Mouse (Mus musculus) forebrain, embryonic 16.5 days (tissue): ENCODE results near the gene Coa3. TPM values are rescaled to one million over a fixed set of nuclear protein-coding genes. Genes with fewer than 3 reads are reported as not detected.

ENCODE experiments used
- ATAC-seq: fragments of 200-750 bp; cut with Nextera tagmentation; 2 replicates; pipeline ENCODE4 v1.8.0; 2017; ENCODE audit warnings: mild to moderate bottlenecking, moderate library complexity
- H3K27ac ChIP-seq: fragments of 300-500 bp; sonication (generic); 2 replicates; pipeline ENCODE4 v1.5.1; 2014; ENCODE audit warnings: low read length, control low read depth
- H3K27me3 ChIP-seq: fragments of 300-500 bp; sonication (generic); replicated peaks from 2 replicates; pipeline ENCODE4 v1.6.1; 2014; ENCODE audit warnings: low read length; ENCODE audit not compliant: control insufficient read depth, insufficient read depth
- H3K36me3 ChIP-seq: fragments of 300-500 bp; sonication (generic); 2 replicates; pipeline ENCODE4 v1.6.1; 2014; ENCODE audit not compliant: control insufficient read depth, insufficient read depth
- H3K4me1 ChIP-seq: fragments of 300-500 bp; sonication (generic); replicated peaks from 2 replicates; pipeline ENCODE4 v1.6.1; 2014; ENCODE audit warnings: low read length; ENCODE audit not compliant: control insufficient read depth, insufficient read depth
- H3K4me2 ChIP-seq: fragments of 300-500 bp; sonication (generic); 2 replicates; pipeline ENCODE4 v1.6.1; 2014; ENCODE audit warnings: mild to moderate bottlenecking, low read length, control low read depth
- H3K4me3 ChIP-seq: fragments of 300-500 bp; sonication (generic); replicated peaks from 2 replicates; pipeline ENCODE4 v1.5.1; 2014; ENCODE audit warnings: mild to moderate bottlenecking, low read length, control low read depth
- H3K9ac ChIP-seq: fragments of 300-500 bp; sonication (generic); replicated peaks from 2 replicates; pipeline ENCODE4 v1.6.1; 2014; ENCODE audit warnings: low read depth, low read length, control low read depth
- H3K9me3 ChIP-seq: fragments of 300-500 bp; sonication (generic); 2 replicates; pipeline ENCODE4 v1.6.1; 2016; ENCODE audit warnings: low read length; ENCODE audit not compliant: control insufficient read depth
- WGBS: fragments of 180-500 bp; shearing (Covaris S2); extraction: QIAGEN DNeasy Blood & Tissue Kit; methylation state at CpG from one replicate; pipeline ENCODE4 v1.1.7; 2014; 5-methylcytosine and 5-hydroxymethylcytosine counted together
- polyA plus RNA-seq: library from polyadenylated mRNA; unstranded; fragments of >200 nt; fragmentation: Nextera tagmentation; extraction: Ambion mirVana; gene quantifications from 2 replicates; pipeline ENCODE4 v1.2.1, GENCODE M21; 2015

Coa3 gene
- polyA plus RNA-seq, 1 experiment from 2014 or later: 197 TPM

- H3K36me3 ChIP-seq: peaks cover 24% of the 10 kb centered on the region
- H3K4me2 ChIP-seq: no peak overlapping the region
- no peaks in the 10 kb centered on the region for H3K27me3 ChIP-seq
- no peak overlapping the region for H3K9ac ChIP-seq
- no peaks in the 10 kb centered on the region for H3K4me1 ChIP-seq
- 95% methylated on average over 8 of the region's 8 CpGs for WGBS
- no peak overlapping the region for H3K4me3 ChIP-seq
- H3K9me3 ChIP-seq: no peaks in the 10 kb centered on the region
- ATAC-seq: no peak
- no peak overlapping the region for H3K27ac ChIP-seq
Observed at GRCm38 (mm10) chr11:101291231-101291630, 12.3 kb upstream of the Coa3 start.

- no peak overlapping the region for H3K9ac ChIP-seq
- no peaks in the 10 kb centered on the region for H3K9me3 ChIP-seq
- H3K4me2 ChIP-seq: no peak overlapping the region
- no peak for ATAC-seq
- H3K27ac ChIP-seq: no peak overlapping the region
- no peaks in the 10 kb centered on the region for H3K27me3 ChIP-seq
- no peak overlapping the region for H3K4me3 ChIP-seq
- H3K4me1 ChIP-seq: no peaks in the 10 kb centered on the region
- H3K36me3 ChIP-seq: peaks cover 21% of the 10 kb centered on the region
- WGBS: 88% methylated on average over 9 of the region's 9 CpGs
Observed at GRCm38 (mm10) chr11:101287306-101287705, 8.4 kb upstream of the Coa3 start.

GRCm38 (mm10) chr11:101283805-101284204 is 4.9 kb upstream of the Coa3 start:
- ATAC-seq: no peak
- no peaks in the 10 kb centered on the region for H3K27me3 ChIP-seq
- H3K27ac ChIP-seq: no peak overlapping the region
- no peaks in the 10 kb centered on the region for H3K9me3 ChIP-seq
- no peak overlapping the region for H3K9ac ChIP-seq
- no peak overlapping the region for H3K4me2 ChIP-seq
- WGBS: 69% methylated on average over 4 of the region's 4 CpGs
- H3K36me3 ChIP-seq: peaks cover 9% of the 10 kb centered on the region
- H3K4me1 ChIP-seq: peaks cover 5% of the 10 kb centered on the region; the same call in 1 of the 2 replicates
- H3K4me3 ChIP-seq: no peak overlapping the region

- no peak for ATAC-seq
- H3K9ac ChIP-seq: no peak overlapping the region
Observed at GRCm38 (mm10) chr11:101282896-101283295, 4.0 kb upstream of the Coa3 start.

GRCm38 (mm10) chr11:101280837-101281236 is 1.9 kb upstream of the Coa3 start:
- peaks cover 24% of the 10 kb centered on the region for H3K4me1 ChIP-seq
- no peak overlapping the region for H3K27ac ChIP-seq
- no peak for ATAC-seq
- no peak overlapping the region for H3K4me3 ChIP-seq
- H3K9ac ChIP-seq: no peak overlapping the region
- no peaks in the 10 kb centered on the region for H3K36me3 ChIP-seq
- H3K4me2 ChIP-seq: no peak overlapping the region
- H3K27me3 ChIP-seq: no peaks in the 10 kb centered on the region
- H3K9me3 ChIP-seq: no peaks in the 10 kb centered on the region
- 60% methylated on average over 7 of the region's 7 CpGs for WGBS

More at GRCm38 (mm10) chr11:101282896-101283295, 4.0 kb upstream of the Coa3 start:
- no peak overlapping the region for H3K27ac ChIP-seq
- H3K9me3 ChIP-seq: no peaks in the 10 kb centered on the region
- WGBS: 7% methylated on average over 5 of the region's 5 CpGs
- H3K36me3 ChIP-seq: peaks cover 6% of the 10 kb centered on the region
- no peak overlapping the region for H3K4me3 ChIP-seq
- H3K4me2 ChIP-seq: no peak overlapping the region
- peaks cover 9% of the 10 kb centered on the region for H3K4me1 ChIP-seq
- H3K27me3 ChIP-seq: no peaks in the 10 kb centered on the region

- Histone ChIP-seq H3K27me3 (no peaks in the 10 kb centered on the region), H3K4me3 (peak overlapping the region; percentile 72), H3K4me1 (peaks cover 24% of the 10 kb centered on the region), H3K9ac (0 out of 2 replicates have a peak overlapping the region, but pooled peaks have one; percentile 37), H3K4me2 (peak overlapping the region; percentile 60), H3K9me3 (no peaks in the 10 kb centered on the region), H3K36me3 (no peaks in the 10 kb centered on the region), H3K27ac (no peak overlapping the region)
- WGBS: 62% methylated on average over 14 of the region's 14 CpGs
- peak; percentile 16; the same call in 1 of the 2 replicates for ATAC-seq
Observed at GRCm38 (mm10) chr11:101279193-101279569, 267 bp upstream of the Coa3 start.

GRCm38 (mm10) chr11:101277381-101278222 is 1.3 kb downstream of the Coa3 start:
- Histone ChIP-seq H3K36me3 (no peaks in the 10 kb centered on the region), H3K27me3 (no peaks in the 10 kb centered on the region), H3K4me1 (peaks cover 24% of the 10 kb centered on the region), H3K9me3 (no peaks in the 10 kb centered on the region), H3K4me2 (peak overlapping the region; percentile 90), H3K27ac (no peak overlapping the region), H3K9ac (peak overlapping the region; percentile 81), H3K4me3 (peak overlapping the region; percentile 72)
- WGBS: 75% methylated on average over 12 of the region's 12 CpGs
- ATAC-seq: no peak

- H3K36me3 ChIP-seq: no peaks in the 10 kb centered on the region
- 23% methylated on average over 27 of the region's 27 CpGs for WGBS
- H3K4me2 ChIP-seq: no peak overlapping the region
- H3K9me3 ChIP-seq: no peaks in the 10 kb centered on the region
- H3K4me3 ChIP-seq: no peak overlapping the region
- H3K9ac ChIP-seq: no peak overlapping the region
- no peaks in the 10 kb centered on the region for H3K27me3 ChIP-seq
- no peak overlapping the region for H3K27ac ChIP-seq
- no peak for ATAC-seq
- peaks cover 24% of the 10 kb centered on the region for H3K4me1 ChIP-seq
Observed at GRCm38 (mm10) chr11:101276319-101277070, 2.4 kb downstream of the Coa3 start.

- H3K9ac ChIP-seq: no peak overlapping the region
- ATAC-seq: no peak
- 59% methylated on average over 4 of the region's 4 CpGs for WGBS
- H3K27ac ChIP-seq: no peak overlapping the region
- H3K4me1 ChIP-seq: peaks cover 24% of the 10 kb centered on the region
- no peaks in the 10 kb centered on the region; the same call in 1 of the 2 replicates for H3K27me3 ChIP-seq
- H3K36me3 ChIP-seq: no peaks in the 10 kb centered on the region
- H3K4me3 ChIP-seq: no peak overlapping the region
- H3K9me3 ChIP-seq: no peaks in the 10 kb centered on the region
- H3K4me2 ChIP-seq: no peak overlapping the region
Observed at GRCm38 (mm10) chr11:101275309-101275708, 3.6 kb downstream of the Coa3 start.
